Mouse (Mus musculus) spleen, adult 18-20 months (tissue): ENCODE measurements at regions not wholly inside any gene's neighbourhood (a gene's known extent, or its start where the extent isn't known, plus 50 kb on each side); places are given as distances from the start of the nearest gene placed in this dataset.
"Not testable (repeated sequence)": the region's sequence is repeated elsewhere in the genome, so short reads cannot be mapped to it uniquely, and the experiment has no call there.

Experiments used
- DNase-seq, 2 experiments: peaks; one replicate each; pipeline ENCODE4 v3.0.0; 2022; ENCODE audit warnings: mixed read lengths in 2 of 2

GRCm38 (mm10) chr1:14688041-14688440, 1405.1 kb downstream of the 4930444P10Rik start:
- not testable (repeated sequence) for DNase-seq

GRCm38 (mm10) chr1:14686172-14686571, 1407.0 kb downstream of the 4930444P10Rik start:
- peak in 1 of 2 experiments; percentile 6 for DNase-seq

GRCm38 (mm10) chr1:14680443-14680842, 1412.7 kb downstream of the 4930444P10Rik start:
- no peak for DNase-seq

- no peak for DNase-seq
Measured at GRCm38 (mm10) chr1:14672393-14672999, 1420.6 kb downstream of the 4930444P10Rik start.

- DNase-seq, result no peak
Measured at GRCm38 (mm10) chr1:14662706-14663312, 1430.3 kb downstream of the 4930444P10Rik start.

GRCm38 (mm10) chr1:14661854-14662253, 1431.3 kb downstream of the 4930444P10Rik start:
- DNase-seq, result no peak

GRCm38 (mm10) chr1:14650346-14650745, 1442.8 kb downstream of the 4930444P10Rik start:
- no peak for DNase-seq

GRCm38 (mm10) chr1:14635642-14636263, 1457.4 kb downstream of the 4930444P10Rik start:
- DNase-seq, result peak in 1 of 2 experiments; percentile 4

- no peak for DNase-seq
Measured at GRCm38 (mm10) chr1:14631994-14632393, 1461.1 kb downstream of the 4930444P10Rik start.

- no peak for DNase-seq
Measured at GRCm38 (mm10) chr1:14627204-14627603, 1465.9 kb downstream of the 4930444P10Rik start.

GRCm38 (mm10) chr1:14626685-14627084, 1466.4 kb downstream of the 4930444P10Rik start:
- DNase-seq, result no peak

GRCm38 (mm10) chr1:14620922-14621430, 1472.1 kb downstream of the 4930444P10Rik start:
- no peak for DNase-seq

GRCm38 (mm10) chr1:14613232-14613894, 1479.8 kb downstream of the 4930444P10Rik start:
- DNase-seq, result no peak

- DNase-seq, result no peak
Measured at GRCm38 (mm10) chr1:14609054-14609453, 1484.1 kb downstream of the 4930444P10Rik start.

- DNase-seq, result no peak
Measured at GRCm38 (mm10) chr1:14595961-14596360, 1497.2 kb downstream of the 4930444P10Rik start.

GRCm38 (mm10) chr1:14589905-14590304, 1503.2 kb downstream of the 4930444P10Rik start:
- DNase-seq, result no peak

GRCm38 (mm10) chr1:14579376-14579775, 1513.7 kb downstream of the 4930444P10Rik start:
- no peak for DNase-seq

- DNase-seq, result no peak
Measured at GRCm38 (mm10) chr1:14576263-14576662, 1516.9 kb downstream of the 4930444P10Rik start.

GRCm38 (mm10) chr1:14570562-14570981, 1522.6 kb downstream of the 4930444P10Rik start:
- no peak for DNase-seq

- no peak for DNase-seq
Measured at GRCm38 (mm10) chr1:14570113-14570512, 1523.0 kb downstream of the 4930444P10Rik start.

GRCm38 (mm10) chr1:14567006-14567405, 1526.1 kb downstream of the 4930444P10Rik start:
- DNase-seq, result no peak

- DNase-seq, result no peak
Measured at GRCm38 (mm10) chr1:14566386-14566785, 1526.7 kb downstream of the 4930444P10Rik start.
